Mouse (Mus musculus): ENCODE measurements at regions not wholly inside any gene's neighbourhood (a gene's known extent, or its start where the extent isn't known, plus 50 kb on each side); places are given as distances from the start of the nearest gene placed in this dataset.

- TF ChIP-seq CTCF (IDR thresholded peaks at IDR 0.05; ENCODE audit: low read depth, low read length) = no peak
- TF ChIP-seq POLR2A (IDR thresholded peaks at IDR 0.05; ENCODE audit: extremely low read depth, insufficient read depth, low read length) = no peak
These were observed 67.7 kb upstream of the Gnaq start for GRCm38 (mm10) chr19:16064911-16065310.
